Comparison of ENCODE assay signal across 27 mouse cellular contexts in the genomic region with DNA sequence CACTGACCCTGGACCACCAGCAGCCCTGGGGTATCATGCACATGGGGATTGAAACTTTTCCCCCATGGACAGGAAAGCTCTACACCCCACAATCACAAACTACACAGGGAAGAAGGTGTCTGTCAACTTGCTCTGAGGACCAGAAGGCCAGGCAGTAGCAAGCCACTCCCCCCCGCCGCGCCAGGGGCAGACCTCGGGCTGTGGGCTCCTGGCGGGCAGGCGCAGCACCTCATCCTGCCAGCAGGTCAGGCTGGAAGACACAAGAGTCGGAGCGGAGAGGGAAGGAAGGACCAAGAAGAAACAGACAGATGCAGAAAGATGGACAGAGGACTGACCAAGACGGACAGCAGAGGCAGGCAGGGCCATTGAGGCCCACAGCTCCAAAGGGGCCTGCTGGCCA. TPM values are rescaled to one million over a fixed set of nuclear protein-coding genes. Genes with fewer than 3 reads are reported as not detected.
"Had no signal": no experiment of that assay in that cellular context is flagged by ENCODE, and none has a peak within 500 bp of the region (broad histone marks: within the 10 kb centered on the region; RNA-seq: fewer than 3 reads in every experiment).

No protein-coding gene starts in this region.

- DNase-seq: gastrocnemius, adult 2 months; gastrocnemius, postnatal 10 days; gastrocnemius, postnatal 25 days; heart, adult 18-20 months; heart, postnatal 10 days; kidney, adult 18-20 months; kidney, adult 8-10 months; kidney, postnatal 10 days; kidney, postnatal 25 days; kidney, postnatal 4 days; layer of hippocampus, adult 9-11 months; left cerebral cortex, postnatal 4 days had no signal

- ATAC-seq: hindbrain, embryonic 16.5 days; inflammation-experienced regulatory T-cells, adult 6 months; intestine, embryonic 15.5 days; intestine, postnatal 0 days; liver, embryonic 12.5 days had no signal

- H3K27me3 ChIP-seq: heart, embryonic 12.5 days; intestine, embryonic 15.5 days; limb, embryonic 13.5 days; limb, embryonic 15.5 days; liver, embryonic 12.5 days had no signal

- H3K4me1 ChIP-seq: heart, embryonic 10.5 days; heart, embryonic 12.5 days; intestine, embryonic 15.5 days; limb, embryonic 13.5 days; limb, embryonic 15.5 days had no signal

- H3K9ac ChIP-seq: heart, embryonic 12.5 days; hindbrain, embryonic 14.5 days; intestine, embryonic 15.5 days; limb, embryonic 13.5 days; limb, embryonic 15.5 days; liver, embryonic 12.5 days had no signal

- H3K9me3 ChIP-seq: heart, embryonic 10.5 days; heart, embryonic 12.5 days; intestine, embryonic 15.5 days; limb, embryonic 13.5 days; limb, embryonic 15.5 days; liver, embryonic 12.5 days had no signal

- H3K4me3 ChIP-seq: gastrocnemius, adult 2 months; heart, embryonic 10.5 days; heart, embryonic 12.5 days; intestine, embryonic 15.5 days; layer of hippocampus, adult 2 months; limb, embryonic 13.5 days; limb, embryonic 15.5 days; liver, embryonic 12.5 days had no signal

- H3K27ac ChIP-seq: gastrocnemius, adult 2 months; heart, embryonic 10.5 days; hindbrain, embryonic 14.5 days; intestine, embryonic 15.5 days; layer of hippocampus, adult 2 months; limb, embryonic 13.5 days; limb, embryonic 15.5 days; liver, embryonic 12.5 days had no signal

- H3K4me2 ChIP-seq: heart, embryonic 12.5 days; hindbrain, embryonic 14.5 days; intestine, embryonic 15.5 days; limb, embryonic 13.5 days; limb, embryonic 15.5 days; liver, embryonic 12.5 days had no signal

RNA-seq across cellular contexts. Expression of a gene that starts 23.0 kb away (rescaled TPM):
- total RNA-seq: left cerebral cortex, postnatal 4 days had no signal
- polyA plus RNA-seq: heart, embryonic 10.5 days; kidney, embryonic 14.5 days had no signal

RNA-seq across cellular contexts. Expression of a gene that starts 38.0 kb away (rescaled TPM):
- total RNA-seq: hematopoietic stem cell, adult 5-6 weeks had no signal

RNA-seq across cellular contexts. Expression of a gene that starts 47.3 kb away (rescaled TPM):
- total RNA-seq: gastrocnemius, adult 2 months; gastrocnemius, postnatal 25 days; granulocyte monocyte progenitor cell, adult 5-6 weeks; heart, postnatal 10 days; hematopoietic stem cell, adult 5-6 weeks; liver, adult 2 months had no signal
- polyA plus RNA-seq: inflammation-experienced regulatory T-cells, adult 6 months; intestine, postnatal 0 days had no signal
